Mouse (Mus musculus) bone marrow macrophage, adult 2 months (primary cell): Measurements from ENCODE around the gene Gm19402.

Experiments used
- CTCF ChIP-seq: IDR thresholded peaks from 2 replicates; pipeline ENCODE4 v1.5.1; 2012; ENCODE audit warnings: low read depth, mild to moderate bottlenecking, low read length, moderate library complexity
- POLR2A ChIP-seq: IDR thresholded peaks from 2 replicates; pipeline ENCODE4 v1.6.1; 2012; ENCODE audit warnings: mild to moderate bottlenecking, low read depth, low read length, borderline replicate concordance

GRCm38 (mm10) chr10:77684181-77684580 lies 6.4 kb downstream of the Gm19402 start:
- TF ChIP-seq CTCF (no peak), POLR2A (no peak)
